Comparison of ENCODE assay signal across 11 mouse cellular contexts in genomic region chr17:45752678-45753077, GRCm38 (mm10). TPM values are rescaled to one million over a fixed set of nuclear protein-coding genes. Genes with fewer than 3 reads are reported as not detected.
DNase-seq lines count a peak whose midpoint lies in the region; ATAC-seq and TF ChIP-seq lines count a peak whose summit lies in the region.
"Had no signal": no experiment of that assay in that cellular context is flagged by ENCODE, and none has a peak within 500 bp of the region (broad histone marks: within the 10 kb centered on the region; RNA-seq: fewer than 3 reads in every experiment).

No protein-coding gene starts in this region.

- peaks cover 8% of the 10 kb centered on the region for H3K4me1 ChIP-seq in liver, postnatal 0 days (ENCODE audit: insufficient read depth)
- H3K4me1 ChIP-seq in liver, embryonic 11.5 days (replicated peaks; ENCODE audit: control insufficient read depth, insufficient read depth, low read length): peaks cover 11% of the 10 kb centered on the region
- peaks cover 26% of the 10 kb centered on the region for H3K4me1 ChIP-seq in limb, embryonic 11.5 days (ENCODE audit: control insufficient read depth, insufficient read depth, low read length)
- peaks cover 7% of the 10 kb centered on the region for H3K4me1 ChIP-seq in forebrain, embryonic 16.5 days (replicated peaks; ENCODE audit: control insufficient read depth, insufficient read depth, low read length)
- H3K4me1 ChIP-seq in forebrain, embryonic 12.5 days: peaks cover 3% of the 10 kb centered on the region; the same call in 1 of the 2 replicates

- no peak overlapping the region for H3K9ac ChIP-seq in liver, postnatal 0 days (replicated peaks)
- no peak overlapping the region for H3K9ac ChIP-seq in liver, embryonic 11.5 days (ENCODE audit: low read depth, low read length)
- no peak overlapping the region for H3K9ac ChIP-seq in limb, embryonic 11.5 days (ENCODE audit: low read length)
- H3K9ac ChIP-seq in forebrain, embryonic 16.5 days (replicated peaks; ENCODE audit: low read depth, low read length): no peak overlapping the region
- H3K9ac ChIP-seq in forebrain, embryonic 12.5 days: no peak overlapping the region
- H3K9ac ChIP-seq: limb, embryonic 13.5 days had no signal

- no peaks in the 10 kb centered on the region for H3K27me3 ChIP-seq in liver, postnatal 0 days (ENCODE audit: insufficient read depth, low read length)
- no peaks in the 10 kb centered on the region; the same call in 1 of the 2 replicates for H3K27me3 ChIP-seq in liver, embryonic 11.5 days (replicated peaks; ENCODE audit: control insufficient read depth, insufficient read depth, low read length)
- no peaks in the 10 kb centered on the region for H3K27me3 ChIP-seq in limb, embryonic 11.5 days (ENCODE audit: control insufficient read depth, insufficient read depth, low read length)
- no peaks in the 10 kb centered on the region for H3K27me3 ChIP-seq in splenic B cell, adult 2 months (ENCODE audit: control insufficient read depth, insufficient read depth, low read length, poor library complexity, severe bottlenecking)
- no peaks in the 10 kb centered on the region for H3K27me3 ChIP-seq in forebrain, embryonic 16.5 days (replicated peaks; ENCODE audit: control insufficient read depth, insufficient read depth, low read length)
- no peaks in the 10 kb centered on the region for H3K27me3 ChIP-seq in forebrain, embryonic 12.5 days
- H3K27me3 ChIP-seq: limb, embryonic 13.5 days had no signal

- H3K36me3 ChIP-seq in liver, postnatal 0 days (replicated peaks; ENCODE audit: insufficient read depth, low read length): no peaks in the 10 kb centered on the region
- H3K36me3 ChIP-seq in liver, embryonic 11.5 days (ENCODE audit: control insufficient read depth, insufficient read depth, low read length): no peaks in the 10 kb centered on the region
- H3K36me3 ChIP-seq in limb, embryonic 11.5 days (ENCODE audit: control insufficient read depth, insufficient read depth, low read length): no peaks in the 10 kb centered on the region
- H3K36me3 ChIP-seq in splenic B cell, adult 2 months (ENCODE audit: control insufficient read depth, insufficient read depth, low read length, poor library complexity, severe bottlenecking): no peaks in the 10 kb centered on the region
- no peaks in the 10 kb centered on the region for H3K36me3 ChIP-seq in forebrain, embryonic 16.5 days (ENCODE audit: control insufficient read depth, insufficient read depth)
- H3K36me3 ChIP-seq in forebrain, embryonic 12.5 days (replicated peaks): no peaks in the 10 kb centered on the region
- H3K36me3 ChIP-seq: limb, embryonic 13.5 days had no signal

- peak; percentile 62 for ATAC-seq in liver, postnatal 0 days
- ATAC-seq in liver, embryonic 11.5 days (replicated peaks; ENCODE audit: low FRiP score): no peak
- ATAC-seq in limb, embryonic 11.5 days (ENCODE audit: insufficient number of reproducible peaks, low FRiP score, low TSS enrichment, low read depth): no peak
- no peak for ATAC-seq in forebrain, embryonic 16.5 days
- no peak for ATAC-seq in forebrain, embryonic 12.5 days (ENCODE audit: low FRiP score)
- ATAC-seq: hindbrain, postnatal 0 days had no signal

- 16% methylated on average over 11 of the region's 11 CpGs for WGBS in liver, postnatal 0 days (ENCODE audit: insufficient replicate concordance)
- 23% methylated on average over 11 of the region's 11 CpGs for WGBS in liver, embryonic 11.5 days
- WGBS in limb, embryonic 11.5 days: 10% methylated on average over 11 of the region's 11 CpGs
- 66% methylated on average over 11 of the region's 11 CpGs for WGBS in forebrain, embryonic 16.5 days
- WGBS in forebrain, embryonic 12.5 days: 69% methylated on average over 11 of the region's 11 CpGs

- H3K4me3 ChIP-seq in liver, postnatal 0 days (ENCODE audit: low read depth, low read length): no peak overlapping the region
- no peak overlapping the region for H3K4me3 ChIP-seq in liver, embryonic 11.5 days (ENCODE audit: low read depth, low read length)
- H3K4me3 ChIP-seq in limb, embryonic 11.5 days (ENCODE audit: low read depth, low read length): no peak overlapping the region
- H3K4me3 ChIP-seq in forebrain, embryonic 16.5 days (replicated peaks; ENCODE audit: low read length): no peak overlapping the region
- H3K4me3 ChIP-seq in forebrain, embryonic 12.5 days (replicated peaks): no peak overlapping the region
- H3K4me3 ChIP-seq: limb, embryonic 13.5 days had no signal

- H3K27ac ChIP-seq in liver, postnatal 0 days (ENCODE audit: low read depth): no peak overlapping the region
- no peak overlapping the region for H3K27ac ChIP-seq in liver, embryonic 11.5 days (ENCODE audit: low read depth, low read length)
- H3K27ac ChIP-seq in limb, embryonic 11.5 days (replicated peaks; ENCODE audit: low read depth, low read length): peak overlapping the region; percentile 42
- H3K27ac ChIP-seq in forebrain, embryonic 16.5 days (ENCODE audit: low read length): no peak overlapping the region
- H3K27ac ChIP-seq in forebrain, embryonic 12.5 days: no peak overlapping the region
- H3K27ac ChIP-seq: hindbrain, postnatal 0 days; limb, embryonic 13.5 days had no signal

- TF ChIP-seq EP300 in liver, postnatal 0 days (IDR thresholded peaks at IDR 0.05; ENCODE audit: low read depth): no peak

- no peak for DNase-seq in liver, postnatal 0 days
- DNase-seq in liver, embryonic 11.5 days (ENCODE audit: low spot score): no peak
- DNase-seq in embryo, embryonic 11 days: peak; percentile 64
- DNase-seq in limb, embryonic 11.5 days (ENCODE audit: low spot score): peak; percentile 68
- DNase-seq in splenic B cell, adult 2 months (ENCODE audit: low read depth, low spot score): peak; percentile 20
- no peak for DNase-seq in liver

- no peak for TF ChIP-seq CTCF in liver, postnatal 0 days (IDR thresholded peaks at IDR 0.05; ENCODE audit: low read depth)

- no peaks in the 10 kb centered on the region for H3K9me3 ChIP-seq in liver, postnatal 0 days (ENCODE audit: low read length)
- H3K9me3 ChIP-seq in liver, embryonic 11.5 days (ENCODE audit: control insufficient read depth, low read length): no peaks in the 10 kb centered on the region
- no peaks in the 10 kb centered on the region for H3K9me3 ChIP-seq in limb, embryonic 11.5 days (ENCODE audit: control insufficient read depth, low read length)
- H3K9me3 ChIP-seq in forebrain, embryonic 16.5 days (ENCODE audit: control insufficient read depth, low read length): no peaks in the 10 kb centered on the region
- no peaks in the 10 kb centered on the region for H3K9me3 ChIP-seq in forebrain, embryonic 12.5 days
- H3K9me3 ChIP-seq: limb, embryonic 13.5 days had no signal

- H3K4me2 ChIP-seq in liver, postnatal 0 days (ENCODE audit: low read depth, low read length): no peak overlapping the region
- H3K4me2 ChIP-seq in liver, embryonic 11.5 days: no peak overlapping the region
- H3K4me2 ChIP-seq in limb, embryonic 11.5 days (ENCODE audit: low read depth, severe bottlenecking): no peak overlapping the region
- H3K4me2 ChIP-seq in forebrain, embryonic 16.5 days (ENCODE audit: low read length): no peak overlapping the region
- H3K4me2 ChIP-seq in forebrain, embryonic 12.5 days: no peak overlapping the region
- H3K4me2 ChIP-seq: limb, embryonic 13.5 days had no signal

RNA-seq across cellular contexts. Expression of gene 1600014C23Rik, which starts 19.0 kb away (rescaled TPM):
- polyA plus RNA-seq in liver, postnatal 0 days (2015; fragmentation: Nextera tagmentation; extraction: Ambion mirVana): not detected in 2 replicates
- not detected in 2 replicates for polyA plus RNA-seq in liver, embryonic 11.5 days (2014; fragmentation: Nextera tagmentation; extraction: Ambion mirVana)
- not detected in 2 replicates for polyA plus RNA-seq in limb, embryonic 11.5 days (2014; fragmentation: Nextera tagmentation; extraction: Ambion mirVana)
- 0.46 TPM in 1 of 2 replicates, not detected in the other for polyA plus RNA-seq in forebrain, embryonic 16.5 days (2015; fragmentation: Nextera tagmentation; extraction: Ambion mirVana)
- polyA plus RNA-seq in forebrain, embryonic 12.5 days (2016; fragmentation: Nextera tagmentation; extraction: Ambion mirVana): 0.83 TPM in 1 of 2 replicates, not detected in the other
- polyA plus RNA-seq: embryonic facial prominence, embryonic 14.5 days; limb, embryonic 13.5 days had no signal

Comparison
In these comparisons a context has a peak if more than half of its experiments do, and no peak if none do; other contexts are left out.
1. DNase-seq: peak in embryo, embryonic 11 days (single experiment), limb, embryonic 11.5 days (single experiment) and splenic B cell, adult 2 months (single experiment); none in liver, postnatal 0 days (single experiment), liver, embryonic 11.5 days (single experiment) and liver (single experiment).